Mouse (Mus musculus) lung, embryonic 15.5 days (tissue): ENCODE data around the gene Usp40. TPM values are rescaled to one million over a fixed set of nuclear protein-coding genes. Genes with fewer than 3 reads are reported as not detected.
A peak's percentile ranks its signal among the peaks of the same experiment; 100 is the strongest.

ENCODE experiments used
- ATAC-seq: fragments of 200-750 bp; cut with Nextera tagmentation; 2 replicates; pipeline ENCODE4 v1.8.0; 2017; ENCODE audit warnings: moderate number of reproducible peaks, borderline replicate concordance; ENCODE audit not compliant: low FRiP score, low TSS enrichment; ENCODE audit errors: extremely low read depth
- H3K27ac ChIP-seq: fragments of 300-500 bp; sonication (generic); 2 replicates; pipeline ENCODE4 v1.5.1; 2015; ENCODE audit warnings: moderate library complexity, mild to moderate bottlenecking, inconsistent platforms
- H3K27me3 ChIP-seq: fragments of 300-500 bp; sonication (generic); 2 replicates; pipeline ENCODE4 v1.6.1; 2015; ENCODE audit warnings: inconsistent platforms
- H3K36me3 ChIP-seq: fragments of 300-500 bp; sonication (generic); 2 replicates; pipeline ENCODE4 v1.6.1; 2015; ENCODE audit warnings: inconsistent platforms
- H3K4me1 ChIP-seq: fragments of 300-500 bp; sonication (generic); 2 replicates; pipeline ENCODE4 v1.6.1; 2015; ENCODE audit warnings: inconsistent platforms
- H3K4me2 ChIP-seq: fragments of 300-500 bp; sonication (generic); 2 replicates; pipeline ENCODE4 v1.6.1; 2015; ENCODE audit warnings: inconsistent platforms, mild to moderate bottlenecking, moderate library complexity
- H3K4me3 ChIP-seq: fragments of 300-500 bp; sonication (generic); 2 replicates; pipeline ENCODE4 v1.5.1; 2015; ENCODE audit warnings: mild to moderate bottlenecking, inconsistent platforms
- H3K9ac ChIP-seq: fragments of 300-500 bp; sonication (generic); 2 replicates; pipeline ENCODE4 v1.6.1; 2015; ENCODE audit warnings: inconsistent platforms
- H3K9me3 ChIP-seq: fragments of 300-500 bp; sonication (generic); 2 replicates; pipeline ENCODE4 v1.6.1; 2016; ENCODE audit warnings: inconsistent platforms
- WGBS: fragments of 180-500 bp; shearing (Covaris S2); methylation state at CpG from one replicate; pipeline ENCODE4 v1.1.7; 2015; 5-methylcytosine and 5-hydroxymethylcytosine counted together
- polyA plus RNA-seq: library from polyadenylated mRNA; unstranded; fragments of >200 nt; fragmentation: Nextera tagmentation; extraction: Ambion mirVana; gene quantifications from 2 replicates; pipeline ENCODE4 v1.2.1, GENCODE M21; 2015

Usp40 gene
- polyA plus RNA-seq, 1 experiment from 2014 or later = 36.8 TPM

- Histone ChIP-seq H3K9me3 (no peaks in the 10 kb centered on the region), H3K4me1 (peaks cover 8% of the 10 kb centered on the region), H3K27me3 (no peaks in the 10 kb centered on the region), H3K4me3 (peak overlapping the region; percentile 67), H3K9ac (peak overlapping the region; percentile 79), H3K36me3 (peaks cover 6% of the 10 kb centered on the region; the same call in 1 of the 2 replicates), H3K4me2 (peak overlapping the region; percentile 75), H3K27ac (peak overlapping the region; percentile 86)
- 3% methylated on average over 5 of the region's 5 CpGs for WGBS
- ATAC-seq = peak; percentile 33; the same call in 1 of the 2 replicates
Observed at GRCm38 (mm10) chr1:88007692-88008210, 600 bp downstream of the Usp40 start.

GRCm38 (mm10) chr1:87992716-87993115 lies 15.6 kb downstream of the Usp40 start:
- no peak overlapping the region for H3K9ac ChIP-seq
- no peak overlapping the region for H3K4me2 ChIP-seq
- WGBS = 92% methylated on average over 2 of the region's 2 CpGs
- H3K36me3 ChIP-seq = peaks cover 76% of the 10 kb centered on the region
- no peaks in the 10 kb centered on the region for H3K9me3 ChIP-seq
- H3K4me3 ChIP-seq = no peak overlapping the region
- ATAC-seq = no peak
- no peak overlapping the region for H3K27ac ChIP-seq
- no peaks in the 10 kb centered on the region for H3K4me1 ChIP-seq
- H3K27me3 ChIP-seq = no peaks in the 10 kb centered on the region

- Histone ChIP-seq H3K4me1 (no peaks in the 10 kb centered on the region), H3K27me3 (no peaks in the 10 kb centered on the region), H3K36me3 (peaks cover 69% of the 10 kb centered on the region), H3K9me3 (no peaks in the 10 kb centered on the region), H3K4me2 (no peak overlapping the region), H3K9ac (no peak overlapping the region), H3K27ac (no peak overlapping the region), H3K4me3 (no peak overlapping the region)
- 71% methylated on average over 4 of the region's 4 CpGs for WGBS
- ATAC-seq = no peak
Observed at GRCm38 (mm10) chr1:87982291-87982690, 26.1 kb downstream of the Usp40 start.

GRCm38 (mm10) chr1:87970381-87970780 lies 38.0 kb downstream of the Usp40 start:
- H3K36me3 ChIP-seq = peaks cover 59% of the 10 kb centered on the region
- no peaks in the 10 kb centered on the region for H3K27me3 ChIP-seq
- H3K4me1 ChIP-seq = no peaks in the 10 kb centered on the region
- no peak overlapping the region for H3K27ac ChIP-seq
- WGBS = 88% methylated on average over 4 of the region's 4 CpGs
- no peak overlapping the region for H3K4me3 ChIP-seq
- no peak for ATAC-seq
- H3K9ac ChIP-seq = no peak overlapping the region
- no peaks in the 10 kb centered on the region for H3K9me3 ChIP-seq
- H3K4me2 ChIP-seq = no peak overlapping the region

GRCm38 (mm10) chr1:87961459-87962167 lies 46.7 kb downstream of the Usp40 start:
- Histone ChIP-seq H3K36me3 (peaks cover 60% of the 10 kb centered on the region), H3K27me3 (no peaks in the 10 kb centered on the region), H3K4me2 (no peak overlapping the region), H3K9me3 (no peaks in the 10 kb centered on the region), H3K4me3 (no peak overlapping the region), H3K4me1 (no peaks in the 10 kb centered on the region), H3K27ac (no peak overlapping the region), H3K9ac (no peak overlapping the region)
- peak; percentile 46; the same call in 1 of the 2 replicates for ATAC-seq
- WGBS = 61% methylated on average over 2 of the region's 2 CpGs

- Histone ChIP-seq H3K9ac (no peak overlapping the region), H3K4me1 (no peaks in the 10 kb centered on the region), H3K36me3 (peaks cover 62% of the 10 kb centered on the region), H3K4me3 (no peak overlapping the region), H3K27ac (no peak overlapping the region), H3K9me3 (no peaks in the 10 kb centered on the region), H3K4me2 (no peak overlapping the region), H3K27me3 (no peaks in the 10 kb centered on the region)
- ATAC-seq = no peak
- 84% methylated on average over 4 of the region's 4 CpGs for WGBS
Observed at GRCm38 (mm10) chr1:87960752-87961151, 47.6 kb downstream of the Usp40 start.

- ATAC-seq = no peak
- Histone ChIP-seq H3K4me1 (no peaks in the 10 kb centered on the region), H3K27me3 (no peaks in the 10 kb centered on the region), H3K4me3 (no peak overlapping the region), H3K36me3 (peaks cover 63% of the 10 kb centered on the region), H3K4me2 (no peak overlapping the region), H3K27ac (no peak overlapping the region), H3K9ac (no peak overlapping the region), H3K9me3 (no peaks in the 10 kb centered on the region)
- 27% methylated on average over 4 of the region's 4 CpGs for WGBS
Observed at GRCm38 (mm10) chr1:87959998-87960431, 48.3 kb downstream of the Usp40 start.

- H3K4me3 ChIP-seq = no peak overlapping the region
- no peaks in the 10 kb centered on the region for H3K9me3 ChIP-seq
- no peak for ATAC-seq
- WGBS = 82% methylated on average over 4 of the region's 4 CpGs
- no peak overlapping the region for H3K4me2 ChIP-seq
- H3K36me3 ChIP-seq = peaks cover 66% of the 10 kb centered on the region
- no peaks in the 10 kb centered on the region for H3K4me1 ChIP-seq
- no peaks in the 10 kb centered on the region for H3K27me3 ChIP-seq
- no peak overlapping the region for H3K9ac ChIP-seq
- H3K27ac ChIP-seq = no peak overlapping the region
Observed at GRCm38 (mm10) chr1:87959532-87959931, 48.8 kb downstream of the Usp40 start.

GRCm38 (mm10) chr1:87958931-87959330 lies 49.4 kb downstream of the Usp40 start:
- no peaks in the 10 kb centered on the region for H3K4me1 ChIP-seq
- no peaks in the 10 kb centered on the region for H3K9me3 ChIP-seq
- H3K27ac ChIP-seq = no peak overlapping the region
- no peak overlapping the region for H3K9ac ChIP-seq
- no peaks in the 10 kb centered on the region for H3K27me3 ChIP-seq
- no peak for ATAC-seq
- no peak overlapping the region for H3K4me3 ChIP-seq
- H3K36me3 ChIP-seq = peaks cover 64% of the 10 kb centered on the region
- no peak overlapping the region for H3K4me2 ChIP-seq
- WGBS = 96% methylated on average over 1 of the region's 1 CpGs

GRCm38 (mm10) chr1:87953073-87953472 lies 55.3 kb downstream of the Usp40 start:
- ATAC-seq = no peak
- 73% methylated on average over 3 of the region's 3 CpGs for WGBS
- Histone ChIP-seq H3K27me3 (no peaks in the 10 kb centered on the region), H3K9ac (no peak overlapping the region), H3K9me3 (no peaks in the 10 kb centered on the region), H3K4me1 (no peaks in the 10 kb centered on the region), H3K27ac (no peak overlapping the region), H3K4me3 (no peak overlapping the region), H3K36me3 (peaks cover 91% of the 10 kb centered on the region), H3K4me2 (no peak overlapping the region)

GRCm38 (mm10) chr1:87951641-87952040 lies 56.7 kb downstream of the Usp40 start:
- Histone ChIP-seq H3K27ac (no peak overlapping the region), H3K9me3 (no peaks in the 10 kb centered on the region), H3K9ac (no peak overlapping the region), H3K4me3 (no peak overlapping the region), H3K36me3 (peaks cover 90% of the 10 kb centered on the region), H3K4me1 (no peaks in the 10 kb centered on the region), H3K4me2 (no peak overlapping the region), H3K27me3 (no peaks in the 10 kb centered on the region)
- WGBS = 90% methylated on average over 3 of the region's 3 CpGs
- no peak for ATAC-seq

- Histone ChIP-seq H3K4me2 (no peak overlapping the region), H3K4me3 (no peak overlapping the region), H3K27ac (no peak overlapping the region), H3K36me3 (peaks cover 91% of the 10 kb centered on the region), H3K27me3 (no peaks in the 10 kb centered on the region), H3K9me3 (no peaks in the 10 kb centered on the region), H3K9ac (no peak overlapping the region), H3K4me1 (no peaks in the 10 kb centered on the region)
- ATAC-seq = no peak
- WGBS = 72% methylated on average over 6 of the region's 6 CpGs
Observed at GRCm38 (mm10) chr1:87947681-87948091, 60.7 kb downstream of the Usp40 start.
